Mouse (Mus musculus) forebrain, embryonic 16.5 days (tissue): ENCODE measurements around the gene Tex2. TPM values are rescaled to one million over a fixed set of nuclear protein-coding genes. Genes with fewer than 3 reads are reported as not detected.

Source experiments
- ATAC-seq: fragments of 200-750 bp; cut with Nextera tagmentation; 2 replicates; pipeline ENCODE4 v1.8.0; 2017; ENCODE audit warnings: mild to moderate bottlenecking, moderate library complexity
- H3K27ac ChIP-seq: fragments of 300-500 bp; sonication (generic); 2 replicates; pipeline ENCODE4 v1.5.1; 2014; ENCODE audit warnings: low read length, control low read depth
- H3K27me3 ChIP-seq: fragments of 300-500 bp; sonication (generic); replicated peaks from 2 replicates; pipeline ENCODE4 v1.6.1; 2014; ENCODE audit warnings: low read length; ENCODE audit not compliant: control insufficient read depth, insufficient read depth
- H3K36me3 ChIP-seq: fragments of 300-500 bp; sonication (generic); 2 replicates; pipeline ENCODE4 v1.6.1; 2014; ENCODE audit not compliant: control insufficient read depth, insufficient read depth
- H3K4me1 ChIP-seq: fragments of 300-500 bp; sonication (generic); replicated peaks from 2 replicates; pipeline ENCODE4 v1.6.1; 2014; ENCODE audit warnings: low read length; ENCODE audit not compliant: control insufficient read depth, insufficient read depth
- H3K4me2 ChIP-seq: fragments of 300-500 bp; sonication (generic); 2 replicates; pipeline ENCODE4 v1.6.1; 2014; ENCODE audit warnings: mild to moderate bottlenecking, low read length, control low read depth
- H3K4me3 ChIP-seq: fragments of 300-500 bp; sonication (generic); replicated peaks from 2 replicates; pipeline ENCODE4 v1.5.1; 2014; ENCODE audit warnings: mild to moderate bottlenecking, low read length, control low read depth
- H3K9ac ChIP-seq: fragments of 300-500 bp; sonication (generic); replicated peaks from 2 replicates; pipeline ENCODE4 v1.6.1; 2014; ENCODE audit warnings: low read depth, low read length, control low read depth
- H3K9me3 ChIP-seq: fragments of 300-500 bp; sonication (generic); 2 replicates; pipeline ENCODE4 v1.6.1; 2016; ENCODE audit warnings: low read length; ENCODE audit not compliant: control insufficient read depth
- WGBS: fragments of 180-500 bp; shearing (Covaris S2); extraction: QIAGEN DNeasy Blood & Tissue Kit; methylation state at CpG from one replicate; pipeline ENCODE4 v1.1.7; 2014; 5-methylcytosine and 5-hydroxymethylcytosine counted together
- polyA plus RNA-seq: library from polyadenylated mRNA; unstranded; fragments of >200 nt; fragmentation: Nextera tagmentation; extraction: Ambion mirVana; gene quantifications from 2 replicates; pipeline ENCODE4 v1.2.1, GENCODE M21; 2015

Gene Tex2
- polyA plus RNA-seq, 1 experiment from 2014 or later, result 20.3 TPM

DNA sequence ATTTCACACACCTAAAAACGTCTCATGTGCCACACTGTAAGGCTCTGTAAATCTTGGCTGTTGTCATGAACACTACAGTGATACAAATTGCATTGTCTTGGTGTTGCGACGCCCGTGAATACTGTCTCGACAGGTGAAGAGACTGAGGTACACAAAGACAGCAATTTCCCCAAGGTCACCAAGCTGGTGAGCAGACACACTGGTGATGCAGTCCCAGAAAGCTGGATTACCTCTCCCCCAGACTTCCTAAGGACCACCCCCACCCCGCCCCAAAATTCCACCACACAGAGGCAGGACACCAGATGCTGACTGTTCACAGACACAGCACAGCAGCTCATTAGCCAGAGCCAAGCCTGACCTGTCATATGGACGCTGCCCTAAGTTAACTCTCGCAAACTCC lies 3.5 kb downstream of the Tex2 start:
- H3K9ac ChIP-seq, result no peak overlapping the region
- H3K36me3 ChIP-seq, result no peaks in the 10 kb centered on the region
- peaks cover 16% of the 10 kb centered on the region for H3K4me1 ChIP-seq
- WGBS, result 71% methylated on average over 8 of the region's 8 CpGs
- no peaks in the 10 kb centered on the region; the same call in 1 of the 2 replicates for H3K27me3 ChIP-seq
- no peak overlapping the region for H3K27ac ChIP-seq
- H3K4me3 ChIP-seq, result no peak overlapping the region
- no peak for ATAC-seq
- no peaks in the 10 kb centered on the region for H3K9me3 ChIP-seq
- H3K4me2 ChIP-seq, result no peak overlapping the region

DNA sequence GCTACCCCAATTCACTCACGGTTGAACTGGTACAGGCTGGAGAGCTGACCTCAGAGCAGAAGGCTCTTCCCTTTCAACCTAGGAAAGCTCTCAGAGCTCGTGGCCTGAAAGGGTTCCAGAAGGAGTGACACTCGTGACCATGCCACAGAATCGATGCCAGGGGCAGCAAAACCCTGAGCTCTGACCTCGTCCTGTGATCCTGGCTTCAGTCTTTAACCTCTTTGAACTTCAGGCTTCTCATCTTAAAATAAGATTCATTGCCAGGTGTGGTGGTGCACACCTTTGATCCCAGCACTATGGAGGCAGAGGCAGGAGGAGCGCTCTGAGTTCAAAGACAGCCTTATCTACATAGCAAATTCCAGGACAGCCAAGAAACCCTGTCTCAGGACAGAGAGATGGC lies 5.9 kb downstream of the Tex2 start:
- H3K36me3 ChIP-seq, result no peaks in the 10 kb centered on the region
- H3K27me3 ChIP-seq, result no peaks in the 10 kb centered on the region; the same call in 1 of the 2 replicates
- 54% methylated on average over 6 of the region's 6 CpGs for WGBS
- no peak overlapping the region for H3K27ac ChIP-seq
- no peak overlapping the region for H3K9ac ChIP-seq
- H3K9me3 ChIP-seq, result no peaks in the 10 kb centered on the region
- no peak for ATAC-seq
- no peak overlapping the region for H3K4me2 ChIP-seq
- H3K4me3 ChIP-seq, result no peak overlapping the region
- H3K4me1 ChIP-seq, result peaks cover 10% of the 10 kb centered on the region

DNA sequence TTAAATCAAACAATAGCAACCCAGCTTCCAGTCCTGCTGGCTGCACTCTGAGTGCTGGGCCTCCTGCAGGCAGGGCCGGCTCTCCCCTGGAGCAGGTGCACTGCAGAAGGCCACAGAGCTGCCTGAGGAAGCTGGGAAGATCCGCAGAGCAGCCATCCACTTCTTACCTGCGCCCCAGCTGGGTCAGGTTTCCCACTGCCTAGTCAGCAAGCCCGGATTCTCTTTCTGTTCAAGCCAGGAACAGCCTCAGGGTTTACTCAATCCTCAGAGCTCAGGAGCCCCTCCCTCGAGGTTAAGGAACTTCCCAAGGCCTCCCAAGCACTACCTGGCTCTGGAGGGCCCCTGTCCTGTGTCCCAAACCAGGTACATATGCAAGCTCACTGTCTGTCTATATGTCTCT lies 7.2 kb downstream of the Tex2 start:
- Histone ChIP-seq H3K4me2 (no peak overlapping the region), H3K9me3 (no peaks in the 10 kb centered on the region), H3K4me3 (no peak overlapping the region), H3K36me3 (no peaks in the 10 kb centered on the region), H3K4me1 (no peaks in the 10 kb centered on the region), H3K27me3 (no peaks in the 10 kb centered on the region), H3K9ac (no peak overlapping the region), H3K27ac (no peak overlapping the region)
- 40% methylated on average over 5 of the region's 5 CpGs for WGBS
- ATAC-seq, result no peak

DNA sequence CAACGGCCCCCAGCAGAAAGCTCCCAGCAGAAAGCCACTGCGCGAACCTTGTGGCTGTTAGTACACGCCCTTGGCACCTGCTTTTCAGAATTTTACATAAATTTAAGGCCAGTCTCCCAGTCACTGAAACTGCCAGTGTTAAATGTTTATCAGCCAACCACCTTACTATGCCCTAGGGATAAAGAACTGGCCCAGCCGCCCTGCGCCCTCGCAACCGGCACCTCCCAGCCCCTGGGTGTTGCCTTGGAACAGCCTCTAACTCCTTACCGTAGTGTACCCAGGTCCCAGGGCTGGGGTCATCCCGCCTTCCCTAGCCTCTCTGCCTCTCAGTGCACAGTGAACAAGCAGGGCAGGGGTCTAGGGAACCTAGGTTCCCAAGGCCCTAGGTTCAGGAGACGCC lies 10.0 kb downstream of the Tex2 start:
- Histone ChIP-seq H3K4me3 (no peak overlapping the region), H3K9ac (no peak overlapping the region), H3K4me2 (no peak overlapping the region), H3K9me3 (no peaks in the 10 kb centered on the region), H3K36me3 (no peaks in the 10 kb centered on the region), H3K4me1 (no peaks in the 10 kb centered on the region), H3K27me3 (no peaks in the 10 kb centered on the region), H3K27ac (no peak overlapping the region)
- no peak for ATAC-seq
- WGBS, result 96% methylated on average over 11 of the region's 11 CpGs

DNA sequence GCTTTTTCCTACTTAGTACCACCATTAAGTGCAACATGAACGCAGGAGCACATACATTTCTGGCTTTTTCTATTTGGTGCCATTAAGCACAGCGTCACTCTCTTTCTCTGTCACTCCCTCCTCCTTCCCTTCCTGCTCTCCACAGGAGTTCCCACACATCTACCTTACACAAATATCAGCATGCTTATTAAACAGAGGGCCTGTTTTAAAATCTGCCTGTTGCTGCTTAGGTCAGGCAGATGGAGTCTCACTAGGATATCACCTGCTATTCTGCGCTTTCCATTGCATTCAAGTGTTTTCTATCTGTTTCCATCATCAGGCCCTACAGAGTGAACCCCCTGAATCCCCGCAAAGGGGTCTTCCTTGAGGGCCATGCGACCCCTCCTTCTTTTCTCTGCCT lies 13.1 kb downstream of the Tex2 start:
- WGBS, result 77% methylated on average over 5 of the region's 5 CpGs
- Histone ChIP-seq H3K4me1 (no peaks in the 10 kb centered on the region), H3K9me3 (no peaks in the 10 kb centered on the region), H3K9ac (no peak overlapping the region), H3K27ac (no peak overlapping the region), H3K4me2 (no peak overlapping the region), H3K27me3 (no peaks in the 10 kb centered on the region), H3K36me3 (no peaks in the 10 kb centered on the region), H3K4me3 (no peak overlapping the region)
- no peak for ATAC-seq

DNA sequence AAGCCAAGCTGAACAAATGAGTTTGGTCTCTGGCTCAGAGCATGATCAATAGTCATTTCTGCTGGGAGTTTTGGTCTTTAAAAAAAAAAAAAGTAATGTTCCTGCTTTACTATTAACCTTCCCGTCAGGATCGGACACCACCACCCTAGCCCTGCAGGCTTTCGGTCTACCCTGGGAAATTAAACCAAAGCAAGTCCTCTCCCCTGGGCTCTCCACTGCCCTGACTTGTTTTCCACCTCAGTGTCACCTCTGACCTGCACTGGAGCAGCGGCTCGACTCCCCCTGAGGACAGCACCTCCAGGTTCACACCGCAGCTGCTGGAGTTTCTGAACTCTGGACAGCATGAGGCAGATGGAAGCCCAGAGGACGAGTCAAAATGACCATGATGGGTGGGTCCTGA lies 13.9 kb downstream of the Tex2 start:
- Histone ChIP-seq H3K27ac (no peak overlapping the region), H3K4me3 (no peak overlapping the region), H3K9ac (no peak overlapping the region), H3K4me1 (no peaks in the 10 kb centered on the region), H3K9me3 (no peaks in the 10 kb centered on the region), H3K36me3 (no peaks in the 10 kb centered on the region), H3K27me3 (no peaks in the 10 kb centered on the region), H3K4me2 (no peak overlapping the region)
- no peak for ATAC-seq
- WGBS, result 87% methylated on average over 7 of the region's 7 CpGs

DNA sequence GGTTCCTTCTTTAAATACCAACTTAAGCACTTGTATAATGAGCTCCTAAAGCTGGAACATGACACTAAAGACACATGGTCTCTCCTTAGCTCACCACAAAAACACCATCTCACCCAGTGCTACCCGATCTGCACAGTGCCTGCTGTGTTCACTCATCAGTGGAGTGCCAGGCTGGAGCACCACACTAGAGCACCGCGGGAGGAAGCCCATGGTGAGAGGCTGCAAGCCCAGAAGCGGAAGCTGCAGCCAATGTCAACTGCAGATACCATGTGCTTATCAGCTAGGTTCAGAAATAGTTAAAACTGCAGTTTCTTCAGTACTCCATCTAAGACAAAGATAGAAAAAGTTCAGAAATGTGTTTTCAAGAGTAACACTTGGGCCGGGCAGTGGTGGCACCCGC lies 14.9 kb downstream of the Tex2 start:
- ATAC-seq, result no peak
- H3K4me3 ChIP-seq, result no peak overlapping the region
- no peaks in the 10 kb centered on the region for H3K9me3 ChIP-seq
- 84% methylated on average over 6 of the region's 6 CpGs for WGBS
- H3K27me3 ChIP-seq, result no peaks in the 10 kb centered on the region
- H3K4me2 ChIP-seq, result no peak overlapping the region
- no peak overlapping the region for H3K27ac ChIP-seq
- H3K36me3 ChIP-seq, result no peaks in the 10 kb centered on the region
- H3K9ac ChIP-seq, result no peak overlapping the region
- no peaks in the 10 kb centered on the region for H3K4me1 ChIP-seq

DNA sequence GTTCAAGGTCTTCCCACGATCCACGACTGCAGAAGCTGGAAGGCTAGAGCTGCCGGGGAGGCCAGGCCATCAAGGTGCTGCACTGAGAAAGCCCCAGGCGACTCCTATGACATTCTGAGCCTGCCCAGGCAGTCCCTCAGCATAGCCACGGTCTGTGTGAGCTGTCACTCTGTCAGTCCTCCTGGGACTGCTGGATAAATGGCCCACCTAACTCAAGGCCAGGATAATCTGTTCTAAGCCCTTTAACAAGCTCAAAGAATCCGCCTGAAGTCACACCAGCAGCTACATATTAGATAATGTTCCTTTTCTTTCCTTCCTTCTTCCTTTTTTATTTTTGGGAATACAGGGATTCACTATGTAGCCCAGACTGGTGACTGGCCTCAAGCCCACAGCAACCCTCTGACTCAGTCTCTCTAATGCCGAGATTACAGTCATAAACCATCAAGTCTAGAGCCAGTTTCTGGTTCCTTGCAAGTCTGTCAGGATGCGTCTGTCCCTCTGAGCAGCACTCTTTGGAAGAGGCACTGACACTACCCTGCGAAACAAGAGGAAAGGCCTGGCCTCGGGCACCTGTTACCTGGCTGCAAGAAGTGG lies 15.4 kb downstream of the Tex2 start:
- ATAC-seq, result no peak
- H3K4me2 ChIP-seq, result no peak overlapping the region
- H3K9ac ChIP-seq, result no peak overlapping the region
- H3K9me3 ChIP-seq, result no peaks in the 10 kb centered on the region
- WGBS, result 75% methylated on average over 10 of the region's 10 CpGs
- no peak overlapping the region for H3K27ac ChIP-seq
- H3K4me3 ChIP-seq, result no peak overlapping the region
- H3K4me1 ChIP-seq, result no peaks in the 10 kb centered on the region
- H3K27me3 ChIP-seq, result no peaks in the 10 kb centered on the region
- H3K36me3 ChIP-seq, result no peaks in the 10 kb centered on the region

DNA sequence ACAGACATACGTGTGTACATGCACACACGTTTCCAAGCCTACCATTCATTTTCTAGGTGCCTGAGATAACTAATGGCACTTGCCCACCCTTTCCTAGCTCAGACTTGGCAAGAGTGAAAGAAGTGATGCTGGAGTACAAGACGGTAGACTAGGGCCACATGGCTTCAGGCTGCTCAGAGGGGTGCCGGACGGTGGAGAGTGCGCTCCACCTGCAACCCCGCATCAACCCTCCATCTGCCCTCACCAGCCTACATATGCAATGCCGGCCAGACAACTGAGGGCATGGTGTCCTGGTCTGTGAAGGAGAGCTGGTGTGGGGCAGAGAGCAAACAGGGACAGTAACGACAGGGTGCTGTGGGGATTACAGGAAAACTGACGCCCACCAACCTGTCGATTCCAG lies 22.0 kb downstream of the Tex2 start:
- Histone ChIP-seq H3K27ac (no peak overlapping the region), H3K27me3 (no peaks in the 10 kb centered on the region), H3K4me1 (no peaks in the 10 kb centered on the region), H3K4me2 (no peak overlapping the region), H3K9ac (no peak overlapping the region), H3K9me3 (no peaks in the 10 kb centered on the region), H3K4me3 (no peak overlapping the region), H3K36me3 (no peaks in the 10 kb centered on the region)
- ATAC-seq, result no peak
- WGBS, result 93% methylated on average over 11 of the region's 11 CpGs

DNA sequence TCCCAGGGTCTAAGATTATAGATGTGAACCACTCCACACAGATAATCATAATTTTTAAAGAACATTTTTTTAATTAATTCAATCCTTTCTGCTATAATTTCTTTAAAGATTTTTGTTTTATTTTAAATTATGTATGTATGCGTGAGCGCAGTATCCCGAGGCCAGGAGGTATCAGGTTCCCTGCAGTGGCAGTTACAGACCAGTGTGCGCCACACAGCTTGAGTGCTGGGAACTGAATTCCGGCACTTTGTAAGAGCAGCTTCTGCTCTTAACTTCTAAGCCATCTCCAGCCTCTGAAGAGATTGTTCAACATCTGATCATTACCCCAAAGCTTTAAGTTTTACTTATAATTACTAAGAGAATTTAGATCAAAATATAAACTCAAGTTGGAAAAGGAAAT lies 23.1 kb downstream of the Tex2 start:
- no peaks in the 10 kb centered on the region for H3K36me3 ChIP-seq
- no peak overlapping the region for H3K9ac ChIP-seq
- H3K4me3 ChIP-seq, result no peak overlapping the region
- no peaks in the 10 kb centered on the region for H3K9me3 ChIP-seq
- ATAC-seq, result no peak
- H3K27me3 ChIP-seq, result no peaks in the 10 kb centered on the region
- 56% methylated on average over 5 of the region's 5 CpGs for WGBS
- no peaks in the 10 kb centered on the region for H3K4me1 ChIP-seq
- no peak overlapping the region for H3K27ac ChIP-seq
- no peak overlapping the region for H3K4me2 ChIP-seq
